ENCODE assay signal across 8 mouse cellular contexts in the genomic region with DNA sequence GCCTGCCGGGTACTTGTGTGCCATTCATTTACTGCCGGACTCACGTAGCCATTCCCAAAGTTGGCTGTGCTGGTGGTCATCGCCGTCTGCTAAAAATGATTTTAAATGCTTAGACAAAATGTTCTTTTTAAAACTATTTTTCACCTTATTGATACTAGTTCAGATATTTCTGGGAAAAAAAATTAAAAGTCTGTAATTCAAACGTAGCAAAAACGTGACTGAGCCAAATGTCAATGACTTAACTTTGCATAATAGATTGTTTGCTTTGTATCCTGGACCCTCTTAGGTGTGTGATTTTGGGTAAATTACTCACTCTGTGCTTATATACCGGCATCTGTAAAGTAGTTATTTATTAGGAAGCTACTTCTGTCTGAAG. TPM values are rescaled to one million over a fixed set of nuclear protein-coding genes. Genes with fewer than 3 reads are reported as not detected.
DNase-seq lines count a peak whose midpoint lies in the region; ATAC-seq and TF ChIP-seq lines count a peak whose summit lies in the region.

No protein-coding gene starts in this region.

- no peaks in the 10 kb centered on the region for H3K4me1 ChIP-seq in heart, adult 2 months (ENCODE audit: control insufficient read depth, insufficient read depth, low read length)
- H3K4me1 ChIP-seq in thymus, adult 2 months (replicated peaks; ENCODE audit: control insufficient read depth, insufficient read depth, low read length), result no peaks in the 10 kb centered on the region
- peaks cover 26% of the 10 kb centered on the region for H3K4me1 ChIP-seq in liver, embryonic 12.5 days
- H3K4me1 ChIP-seq in stomach, postnatal 0 days (replicated peaks; ENCODE audit: control insufficient read depth, insufficient read depth), result no peaks in the 10 kb centered on the region

- no peak for ATAC-seq in liver, embryonic 12.5 days
- ATAC-seq in stomach, postnatal 0 days (ENCODE audit: low FRiP score, low TSS enrichment), result no peak

- H3K27ac ChIP-seq in heart, adult 2 months, result peak overlapping the region; percentile 72
- no peak overlapping the region for H3K27ac ChIP-seq in thymus, adult 2 months (ENCODE audit: control insufficient read depth, insufficient read depth, low read length)
- H3K27ac ChIP-seq in liver, embryonic 12.5 days, result peak overlapping the region; percentile 85
- peak overlapping the region; percentile 78; the same call in 1 of the 2 replicates for H3K27ac ChIP-seq in stomach, postnatal 0 days (replicated peaks)

- no peak for TF ChIP-seq POLR2A in heart, adult 2 months (IDR thresholded peaks at IDR 0.05; ENCODE audit: insufficient read depth, low read depth, low read length)
- TF ChIP-seq POLR2A in thymus, adult 2 months (IDR thresholded peaks at IDR 0.05; ENCODE audit: control insufficient read depth, extremely low read depth, insufficient read depth, low read length, poor library complexity), result no peak

- H3K9me3 ChIP-seq in liver, embryonic 12.5 days (replicated peaks), result no peaks in the 10 kb centered on the region
- no peaks in the 10 kb centered on the region for H3K9me3 ChIP-seq in stomach, postnatal 0 days (ENCODE audit: control insufficient read depth, low read length)

- DNase-seq in heart, adult 2 months, result no peak
- no peak for DNase-seq in heart, postnatal 25 days (ENCODE audit: low spot score)
- DNase-seq in thymus, adult 2 months, result no peak
- DNase-seq in thymus, postnatal 0 days (ENCODE audit: low spot score), result no peak
- DNase-seq in stomach, postnatal 0 days (ENCODE audit: low spot score), result no peak
- DNase-seq in urinary bladder, postnatal 14 days (ENCODE audit: low spot score), result no peak
- no peak for DNase-seq in spleen, adult 12 weeks (ENCODE audit: low spot score)

- no peaks in the 10 kb centered on the region for H3K36me3 ChIP-seq in heart, adult 2 months (ENCODE audit: control insufficient read depth, insufficient read depth, low read length)
- peaks cover 10% of the 10 kb centered on the region for H3K36me3 ChIP-seq in thymus, adult 2 months (ENCODE audit: control insufficient read depth, insufficient read depth, low read length)
- H3K36me3 ChIP-seq in liver, embryonic 12.5 days, result peaks cover 24% of the 10 kb centered on the region
- H3K36me3 ChIP-seq in stomach, postnatal 0 days (ENCODE audit: control insufficient read depth, insufficient read depth, low read length), result peaks cover 3% of the 10 kb centered on the region; the same call in 1 of the 2 replicates

- no peak for TF ChIP-seq CTCF in heart, adult 2 months (IDR thresholded peaks at IDR 0.05)
- no peak for TF ChIP-seq CTCF in thymus, adult 2 months (IDR thresholded peaks at IDR 0.05; ENCODE audit: borderline replicate concordance, control insufficient read depth, extremely low read depth, insufficient read depth, low read length, poor library complexity)
- TF ChIP-seq CTCF in stomach, postnatal 0 days (IDR thresholded peaks at IDR 0.05; ENCODE audit: low read depth), result no peak

- intact Hi-C loops in heart, adult 2 months (cut with DNase I), result loop anchor here (5.0 kb wide), 1 partner anchor 397 kb away; no protein-coding TSS in a partner anchor
- intact Hi-C loops in heart, postnatal 25 days (cut with DNase I), result no loop called here

- peak overlapping the region; percentile 85 for H3K4me3 ChIP-seq in heart, adult 2 months
- peak overlapping the region; percentile 88 for H3K4me3 ChIP-seq in thymus, adult 2 months (ENCODE audit: control insufficient read depth, insufficient read depth, low read length)
- H3K4me3 ChIP-seq in liver, embryonic 12.5 days, result peak overlapping the region; percentile 83
- peak overlapping the region; percentile 74 for H3K4me3 ChIP-seq in stomach, postnatal 0 days (ENCODE audit: low read depth, low read length)

- no peak for TF ChIP-seq EP300 in heart, adult 2 months (IDR thresholded peaks at IDR 0.05; ENCODE audit: insufficient read depth, low read depth, low read length)
- TF ChIP-seq EP300 in stomach, postnatal 0 days (optimal IDR thresholded peaks at IDR 0.05), result no peak

- no peaks in the 10 kb centered on the region for H3K79me2 ChIP-seq in heart, adult 2 months (replicated peaks; ENCODE audit: control insufficient read depth, insufficient read depth, low read length)

- H3K9ac ChIP-seq in heart, adult 2 months (ENCODE audit: low read depth, low read length), result peak overlapping the region; percentile 81
- H3K9ac ChIP-seq in liver, embryonic 12.5 days, result peak overlapping the region; percentile 83
- peak overlapping the region; percentile 81 for H3K9ac ChIP-seq in stomach, postnatal 0 days (ENCODE audit: low read length)

- H3K4me2 ChIP-seq in liver, embryonic 12.5 days, result peak overlapping the region; percentile 76
- peak overlapping the region; percentile 81 for H3K4me2 ChIP-seq in stomach, postnatal 0 days (replicated peaks; ENCODE audit: low read depth)

- H3K27me3 ChIP-seq in heart, adult 2 months (ENCODE audit: control insufficient read depth, insufficient read depth, low read length), result no peaks in the 10 kb centered on the region
- no peaks in the 10 kb centered on the region for H3K27me3 ChIP-seq in thymus, adult 2 months (ENCODE audit: control insufficient read depth, insufficient read depth, low read length)
- H3K27me3 ChIP-seq in liver, embryonic 12.5 days (replicated peaks), result no peaks in the 10 kb centered on the region
- H3K27me3 ChIP-seq in stomach, postnatal 0 days (ENCODE audit: control insufficient read depth, insufficient read depth, low read length), result no peaks in the 10 kb centered on the region

- 2% methylated on average over 8 of the region's 8 CpGs for WGBS in heart, adult 2 months
- WGBS in thymus, adult 2 months, result 4% methylated on average over 8 of the region's 8 CpGs
- WGBS in liver, embryonic 12.5 days (ENCODE audit: insufficient replicate concordance), result 5% methylated on average over 8 of the region's 8 CpGs
- WGBS in stomach, postnatal 0 days, result under 1% methylated on average over 8 of the region's 8 CpGs

RNA-seq across cellular contexts. Expression of a gene that starts 0.5 kb away (rescaled TPM):
- 1 to 10 TPM; 4.1 to 4.6 TPM for total RNA-seq in heart, adult 2 months (2021)
- polyA plus RNA-seq in heart, adult 2 months (2012; rRNA removed), result 3.0 and 3.8 TPM in 2 replicates
- total RNA-seq in heart, postnatal 25 days (2021), result 1 to 10 TPM; 5.5 to 8.8 TPM
- 27.7 and 28.0 TPM in 2 replicates for polyA plus RNA-seq in thymus, adult 2 months (2012; rRNA removed)
- polyA plus RNA-seq in thymus, postnatal 0 days (2015; fragmentation: Nextera tagmentation; extraction: Ambion mirVana), result 120 and 126 TPM in 2 replicates
- 60.1 and 63.6 TPM in 2 replicates for polyA plus RNA-seq in liver, embryonic 12.5 days (2016; fragmentation: Nextera tagmentation; extraction: Ambion mirVana)
- 47.1 and 49.4 TPM in 2 replicates for polyA plus RNA-seq in stomach, postnatal 0 days (2015; fragmentation: Nextera tagmentation; extraction: Ambion mirVana)

RNA-seq across cellular contexts. Expression of a gene that starts 20.0 kb away (rescaled TPM):
- 10 to 100 TPM; 81.6 to 86.5 TPM for total RNA-seq in heart, adult 2 months (2021)
- polyA plus RNA-seq in heart, adult 2 months (2012; rRNA removed), result 26.3 and 46.6 TPM in 2 replicates
- 10 to 100 TPM; 84.7 to 88.3 TPM for total RNA-seq in heart, postnatal 25 days (2021)
- polyA plus RNA-seq in thymus, adult 2 months (2012; rRNA removed), result 39.9 and 55.7 TPM in 2 replicates
- polyA plus RNA-seq in thymus, postnatal 0 days (2015; fragmentation: Nextera tagmentation; extraction: Ambion mirVana), result 145 and 147 TPM in 2 replicates
- 130 and 131 TPM in 2 replicates for polyA plus RNA-seq in liver, embryonic 12.5 days (2016; fragmentation: Nextera tagmentation; extraction: Ambion mirVana)
- 74.9 and 77.7 TPM in 2 replicates for polyA plus RNA-seq in stomach, postnatal 0 days (2015; fragmentation: Nextera tagmentation; extraction: Ambion mirVana)
